Mouse (Mus musculus) CD8-positive naive resting alpha-beta T cell, adult 2 months (primary cell): ENCODE data around the gene Cdh8.
"Not testable (repeated sequence)": the region's sequence is repeated elsewhere in the genome, so short reads cannot be mapped to it uniquely, and the experiment has no call there.

Experiments
- DNase-seq, 2 experiments: peaks; one replicate each; pipeline ENCODE4 v3.0.0; 2022; ENCODE audit warnings: low read depth in 2 of 2, low spot score in 2 of 2

Gene Cdh8

GRCm38 (mm10) chr8:99285103-99285502 is 131.2 kb downstream of the Cdh8 start:
- no peak for DNase-seq

GRCm38 (mm10) chr8:99280375-99280774 is 135.9 kb downstream of the Cdh8 start:
- no peak for DNase-seq

- DNase-seq = no peak
Measured at GRCm38 (mm10) chr8:99267133-99267532, 149.1 kb downstream of the Cdh8 start.

- DNase-seq = no peak
Measured at GRCm38 (mm10) chr8:99234372-99234771, 181.9 kb downstream of the Cdh8 start.

GRCm38 (mm10) chr8:99223697-99224096 is 192.6 kb downstream of the Cdh8 start:
- no peak for DNase-seq

- no peak for DNase-seq
Measured at GRCm38 (mm10) chr8:99205194-99205593, 211.1 kb downstream of the Cdh8 start.

- no peak for DNase-seq
Measured at GRCm38 (mm10) chr8:99190643-99191042, 225.6 kb downstream of the Cdh8 start.

- DNase-seq = no peak
Measured at GRCm38 (mm10) chr8:99186879-99187278, 229.4 kb downstream of the Cdh8 start.

- no peak for DNase-seq
Measured at GRCm38 (mm10) chr8:99184186-99184585, 232.1 kb downstream of the Cdh8 start.

GRCm38 (mm10) chr8:99166966-99167365 is 249.3 kb downstream of the Cdh8 start:
- DNase-seq = no peak

- no peak for DNase-seq
Measured at GRCm38 (mm10) chr8:99161633-99162032, 254.6 kb downstream of the Cdh8 start.

- DNase-seq = no peak
Measured at GRCm38 (mm10) chr8:99145436-99145835, 270.8 kb downstream of the Cdh8 start.

GRCm38 (mm10) chr8:99144761-99145160 is 271.5 kb downstream of the Cdh8 start:
- not testable (repeated sequence) for DNase-seq

GRCm38 (mm10) chr8:99098453-99098852 is 317.8 kb downstream of the Cdh8 start:
- no peak for DNase-seq

- DNase-seq = no peak
Measured at GRCm38 (mm10) chr8:99051344-99051743, 364.9 kb downstream of the Cdh8 start.

GRCm38 (mm10) chr8:99048664-99049363 is 367.5 kb downstream of the Cdh8 start:
- no peak for DNase-seq

GRCm38 (mm10) chr8:99040423-99040822 is 375.8 kb downstream of the Cdh8 start:
- no peak for DNase-seq

- DNase-seq = no peak
Measured at GRCm38 (mm10) chr8:99031060-99031459, 385.2 kb downstream of the Cdh8 start.
